Mouse (Mus musculus) thymus, adult 2 months (tissue): ENCODE results near the gene Gm14632. TPM values are rescaled to one million over a fixed set of nuclear protein-coding genes. Genes with fewer than 3 reads are reported as not detected.
"Not testable (repeated sequence)": the region's sequence is repeated elsewhere in the genome, so short reads cannot be mapped to it uniquely, and the experiment has no call there.

Experiments
- DNase-seq: peaks from one replicate; pipeline ENCODE4 v3.0.0; 2021
- H3K27ac ChIP-seq: fragments of 200-500 bp; 2 replicates; pipeline ENCODE4 v1.5.1; 2012; ENCODE audit warnings: low read length, control low read depth; ENCODE audit not compliant: control insufficient read depth, insufficient read depth
- H3K27me3 ChIP-seq: fragments of 200-500 bp; 2 replicates; pipeline ENCODE4 v1.6.1; 2012; ENCODE audit warnings: mild to moderate bottlenecking, low read length, moderate library complexity, mixed read lengths; ENCODE audit not compliant: control insufficient read depth, insufficient read depth
- H3K36me3 ChIP-seq: fragments of 200-500 bp; 2 replicates; pipeline ENCODE4 v1.6.1; 2012; ENCODE audit warnings: mild to moderate bottlenecking, low read length, moderate library complexity; ENCODE audit not compliant: control insufficient read depth, insufficient read depth
- H3K4me1 ChIP-seq: fragments of 200-500 bp; replicated peaks from 2 replicates; pipeline ENCODE4 v1.6.1; 2012; ENCODE audit warnings: low read length; ENCODE audit not compliant: control insufficient read depth, insufficient read depth
- H3K4me3 ChIP-seq: fragments of 200-500 bp; 2 replicates; pipeline ENCODE4 v1.5.1; 2012; ENCODE audit warnings: mild to moderate bottlenecking, low read length, control low read depth, moderate library complexity; ENCODE audit not compliant: control insufficient read depth, insufficient read depth
- WGBS: fragments of 180-500 bp; shearing (Covaris S2); methylation state at CpG from one replicate; pipeline ENCODE4 v1.1.7; 2018; 5-methylcytosine and 5-hydroxymethylcytosine counted together
- polyA plus RNA-seq: library from polyadenylated mRNA; depleted of rRNA; stranded (reverse); fragments of >200 nt; gene quantifications from 2 replicates; pipeline ENCODE4 v1.2.3, GENCODE M21; 2012; rRNA removed

The Gm14632 gene
- polyA plus RNA-seq, result not detected in 2 replicates

GRCm38 (mm10) chrX:30329472-30329871, at the start of gene Gm14632:
Gm14632 (plus strand) TSS chrX:30329772.
- 88% methylated on average over 4 of the region's 7 CpGs for WGBS
- H3K4me3 ChIP-seq, result not testable (repeated sequence)

More at GRCm38 (mm10) chrX:30329472-30329871, at the start of gene Gm14632:
- DNase-seq, H3K4me1 ChIP-seq, H3K36me3 ChIP-seq, H3K27me3 ChIP-seq, H3K27ac ChIP-seq: not testable (repeated sequence)
